In genomic region chr3:36291971-36292370, GRCm38 (mm10) we compare ENCODE assay signal across 23 mouse cellular contexts.
DNase-seq lines count a peak whose midpoint lies in the region; ATAC-seq and TF ChIP-seq lines count a peak whose summit lies in the region.
"Had no signal": no experiment of that assay in that cellular context is flagged by ENCODE, and none has a peak within 500 bp of the region (broad histone marks: within the 10 kb centered on the region; RNA-seq: fewer than 3 reads in every experiment).

No protein-coding gene starts in this region.

- no peak overlapping the region for H3K4me3 ChIP-seq in hindbrain, postnatal 0 days (ENCODE audit: low read length)
- H3K4me3 ChIP-seq in hindbrain, embryonic 16.5 days (ENCODE audit: low read length): no peak overlapping the region
- H3K4me3 ChIP-seq: embryonic facial prominence, embryonic 10.5 days; embryonic facial prominence, embryonic 12.5 days; forebrain, embryonic 10.5 days; forebrain, embryonic 12.5 days had no signal

- H3K36me3 ChIP-seq in hindbrain, postnatal 0 days (ENCODE audit: insufficient read depth, low read length): no peaks in the 10 kb centered on the region
- H3K36me3 ChIP-seq in hindbrain, embryonic 16.5 days (ENCODE audit: control insufficient read depth, insufficient read depth, low read length): no peaks in the 10 kb centered on the region
- H3K36me3 ChIP-seq: embryonic facial prominence, embryonic 10.5 days; embryonic facial prominence, embryonic 12.5 days; forebrain, embryonic 10.5 days; forebrain, embryonic 12.5 days; G1E had no signal

- 0 out of 2 replicates have a peak, but pooled peaks cover 2% of the 10 kb centered on the region for H3K9me3 ChIP-seq in hindbrain, postnatal 0 days (ENCODE audit: low read length)
- H3K9me3 ChIP-seq in hindbrain, embryonic 16.5 days (ENCODE audit: control insufficient read depth, low read length): no peaks in the 10 kb centered on the region
- H3K9me3 ChIP-seq: embryonic facial prominence, embryonic 10.5 days; embryonic facial prominence, embryonic 12.5 days; forebrain, embryonic 10.5 days; forebrain, embryonic 12.5 days; G1E had no signal

- no peak overlapping the region for H3K27ac ChIP-seq in hindbrain, postnatal 0 days
- H3K27ac ChIP-seq in hindbrain, embryonic 16.5 days (ENCODE audit: low read depth, low read length): no peak overlapping the region
- H3K27ac ChIP-seq: embryonic facial prominence, embryonic 10.5 days; embryonic facial prominence, embryonic 12.5 days; forebrain, embryonic 10.5 days; forebrain, embryonic 12.5 days had no signal

- H3K9ac ChIP-seq in hindbrain, postnatal 0 days (replicated peaks; ENCODE audit: low read length): no peak overlapping the region
- no peak overlapping the region for H3K9ac ChIP-seq in hindbrain, embryonic 16.5 days (ENCODE audit: low read depth, low read length)
- H3K9ac ChIP-seq: embryonic facial prominence, embryonic 12.5 days; forebrain, embryonic 12.5 days had no signal

- H3K27me3 ChIP-seq in hindbrain, postnatal 0 days (ENCODE audit: insufficient read depth, low read length): no peaks in the 10 kb centered on the region
- no peaks in the 10 kb centered on the region for H3K27me3 ChIP-seq in hindbrain, embryonic 16.5 days (replicated peaks; ENCODE audit: control insufficient read depth, insufficient read depth, low read length)
- H3K27me3 ChIP-seq: CH12.LX; embryonic facial prominence, embryonic 12.5 days; forebrain, embryonic 12.5 days had no signal

- no peak overlapping the region for H3K4me2 ChIP-seq in hindbrain, postnatal 0 days (ENCODE audit: low read depth, low read length)
- no peak overlapping the region for H3K4me2 ChIP-seq in hindbrain, embryonic 16.5 days (ENCODE audit: low read length)
- H3K4me2 ChIP-seq: embryonic facial prominence, embryonic 12.5 days; forebrain, embryonic 12.5 days had no signal

- 74% methylated on average over 4 of the region's 4 CpGs for WGBS in hindbrain, postnatal 0 days
- 85% methylated on average over 4 of the region's 4 CpGs for WGBS in hindbrain, embryonic 16.5 days

- TF ChIP-seq CTCF in hindbrain, postnatal 0 days (IDR thresholded peaks at IDR 0.05; ENCODE audit: low read depth): no peak

- peak; percentile 61 to 65 for DNase-seq in cerebellum, postnatal 10 days
- DNase-seq in cerebellum, adult 8-10 months: no peak
- peak; percentile 37 for DNase-seq in hindbrain, postnatal 0 days (ENCODE audit: low spot score)
- peak; percentile 7 for DNase-seq in fat pad, adult 2 months (ENCODE audit: extremely low read depth, low read depth, low spot score)
- DNase-seq: adrenal gland, adult 8-10 months; adrenal gland, postnatal 14 days; adrenal gland, postnatal 36 days; B cell, adult 2 months; cerebellum, adult 11-12 months; cerebellum, adult 2 months; cerebellum, postnatal 25 days had no signal

- H3K4me1 ChIP-seq in hindbrain, postnatal 0 days (ENCODE audit: insufficient read depth, low read length): no peaks in the 10 kb centered on the region
- no peaks in the 10 kb centered on the region for H3K4me1 ChIP-seq in hindbrain, embryonic 16.5 days (ENCODE audit: control insufficient read depth, insufficient read depth, low read depth, low read length)
- H3K4me1 ChIP-seq: embryonic facial prominence, embryonic 10.5 days; embryonic facial prominence, embryonic 12.5 days; forebrain, embryonic 10.5 days; forebrain, embryonic 12.5 days had no signal

- ATAC-seq in hindbrain, postnatal 0 days: no peak
- ATAC-seq in hindbrain, embryonic 16.5 days: no peak
- ATAC-seq: activated CD4-positive, CD25-positive, alpha-beta regulatory T cell, adult 4 months; CD4-positive, CD25-positive, alpha-beta regulatory T cell, adult 4 months; forebrain, embryonic 14.5 days; forebrain, embryonic 16.5 days; Patski had no signal
